Mouse (Mus musculus) MEL (cell line): ENCODE results near the gene Zfp553.

Source experiments
- CHD2 ChIP-seq: IDR thresholded peaks from 2 replicates; pipeline ENCODE4 v1.6.1; 2011; ENCODE audit warnings: low read length, improper control_type of control experiment
- CTCF ChIP-seq, 3 experiments: IDR thresholded peaks in 2 of 3; conservative IDR thresholded peaks in 1 of 3; 2 replicates each; pipeline ENCODE4 v1.5.1; 2011 to 2012; ENCODE audit warnings: low read length in 3 of 3, low read depth in 2 of 3, mild to moderate bottlenecking in 2 of 3, improper control_type of control experiment in 1 of 3, inconsistent platforms in 1 of 3, mixed read lengths in 1 of 3, moderate library complexity in 1 of 3; ENCODE audit not compliant: control insufficient read depth in 1 of 3, insufficient read depth in 1 of 3, poor library complexity in 1 of 3, severe bottlenecking in 1 of 3
- ZMIZ1 ChIP-seq: IDR thresholded peaks from 2 replicates; pipeline ENCODE4 v1.6.1; 2012; ENCODE audit warnings: low read depth, mild to moderate bottlenecking, inconsistent platforms, low read length, improper control_type of control experiment, moderate library complexity

GRCm38 (mm10) chr7:127206606-127207005, 26.3 kb upstream of the Zfp553 start:
- no peak for TF ChIP-seq CTCF (IDR thresholded peaks at IDR 0.05 in 2 of 3, conservative IDR thresholded peaks at IDR 0.05 in 1 of 3; ENCODE audit: control insufficient read depth in 1 of 3, insufficient read depth in 1 of 3, low read depth in 2 of 3, low read length in 3 of 3, poor library complexity in 1 of 3, severe bottlenecking in 1 of 3)
- no peak for TF ChIP-seq CHD2
- no peak for TF ChIP-seq ZMIZ1
